Mouse (Mus musculus) cerebellum, adult (tissue): Measurements from ENCODE around the gene Pard6a.

ENCODE experiments used
- ATAC-seq: cut with Nextera tagmentation; 2 replicates; pipeline ENCODE4 v1.9.2; 2017; ENCODE audit warnings: mild to moderate bottlenecking, moderate library complexity, mixed read lengths; ENCODE audit not compliant: insufficient number of reproducible peaks, low FRiP score, low TSS enrichment

The Pard6a gene

DNA sequence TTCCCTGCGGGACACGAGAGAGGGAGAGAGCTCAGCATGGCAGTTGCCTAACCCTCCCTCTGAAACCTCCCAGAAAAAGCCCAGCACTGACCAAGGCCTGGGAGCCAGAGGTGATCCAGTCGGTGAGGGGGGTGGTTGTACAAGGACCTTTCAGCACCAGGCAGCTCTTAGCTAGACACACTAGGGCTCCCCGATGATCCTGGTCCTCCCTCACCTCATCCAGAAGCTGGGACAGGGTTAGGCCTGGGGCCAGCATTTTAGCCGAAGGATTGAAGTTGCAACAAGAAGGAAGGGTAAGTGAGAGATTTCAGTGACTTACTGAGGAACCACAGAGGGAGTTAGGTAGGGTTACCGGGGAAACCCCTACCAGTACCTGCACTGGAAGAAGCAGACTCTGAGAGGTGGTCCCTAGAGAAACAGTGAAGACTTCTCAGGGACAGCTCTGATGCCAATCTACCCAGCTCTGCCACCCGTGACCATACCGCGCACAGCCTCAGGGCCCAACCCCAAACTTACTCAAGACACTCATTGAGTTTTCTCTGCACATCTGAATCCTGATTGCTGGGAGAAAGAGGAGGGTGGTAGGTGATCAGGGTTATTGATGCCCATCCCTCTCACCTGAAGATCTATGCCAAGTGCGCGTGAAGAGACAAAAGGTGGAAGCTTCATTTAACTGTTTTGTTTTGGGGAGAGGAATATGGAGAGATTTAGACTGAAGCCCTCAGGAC is 1.3 kb upstream of the Pard6a start:
- ATAC-seq = no peak

DNA sequence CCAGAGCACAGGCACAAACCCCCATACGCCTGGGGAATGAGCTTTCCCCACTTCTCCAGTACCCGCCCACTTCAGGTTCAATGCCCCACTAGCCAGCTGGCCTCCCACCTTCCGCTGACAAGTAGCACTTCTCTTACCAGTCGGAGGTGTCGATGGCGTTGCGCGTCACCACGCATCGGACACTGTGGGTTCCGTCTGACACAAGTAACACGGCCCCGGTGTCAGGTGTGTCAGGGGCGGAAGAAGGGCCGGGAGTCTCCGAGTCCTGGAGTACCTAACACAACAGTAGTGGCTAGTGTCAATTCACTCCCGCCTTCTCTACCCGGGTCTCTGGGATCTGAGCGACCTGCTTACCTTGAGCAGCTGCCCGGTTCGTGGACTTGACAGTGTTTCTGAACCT is 382 bp upstream of the Pard6a start:
- 0 out of 2 replicates have a peak, but pooled peaks have one; percentile 5 for ATAC-seq

DNA sequence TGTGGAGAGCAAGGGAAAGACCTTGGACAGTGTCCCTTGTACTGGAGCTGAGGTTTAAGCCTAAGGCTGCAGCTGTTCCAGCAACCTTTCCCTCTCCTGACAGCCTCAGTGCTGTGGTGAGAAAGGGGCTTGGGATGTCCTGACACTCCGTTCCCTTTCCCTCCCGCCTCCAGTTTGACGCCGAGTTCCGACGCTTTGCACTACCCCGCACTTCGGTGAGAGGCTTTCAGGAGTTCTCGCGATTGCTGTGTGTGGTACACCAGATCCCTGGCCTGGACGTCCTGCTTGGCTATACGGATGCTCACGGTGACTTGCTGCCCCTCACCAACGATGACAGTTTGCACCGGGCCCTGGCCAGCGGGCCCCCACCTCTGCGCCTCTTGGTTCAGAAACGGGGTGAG is 1.1 kb downstream of the Pard6a start:
- ATAC-seq = 0 out of 2 replicates have a peak, but pooled peaks have one; percentile 1

DNA sequence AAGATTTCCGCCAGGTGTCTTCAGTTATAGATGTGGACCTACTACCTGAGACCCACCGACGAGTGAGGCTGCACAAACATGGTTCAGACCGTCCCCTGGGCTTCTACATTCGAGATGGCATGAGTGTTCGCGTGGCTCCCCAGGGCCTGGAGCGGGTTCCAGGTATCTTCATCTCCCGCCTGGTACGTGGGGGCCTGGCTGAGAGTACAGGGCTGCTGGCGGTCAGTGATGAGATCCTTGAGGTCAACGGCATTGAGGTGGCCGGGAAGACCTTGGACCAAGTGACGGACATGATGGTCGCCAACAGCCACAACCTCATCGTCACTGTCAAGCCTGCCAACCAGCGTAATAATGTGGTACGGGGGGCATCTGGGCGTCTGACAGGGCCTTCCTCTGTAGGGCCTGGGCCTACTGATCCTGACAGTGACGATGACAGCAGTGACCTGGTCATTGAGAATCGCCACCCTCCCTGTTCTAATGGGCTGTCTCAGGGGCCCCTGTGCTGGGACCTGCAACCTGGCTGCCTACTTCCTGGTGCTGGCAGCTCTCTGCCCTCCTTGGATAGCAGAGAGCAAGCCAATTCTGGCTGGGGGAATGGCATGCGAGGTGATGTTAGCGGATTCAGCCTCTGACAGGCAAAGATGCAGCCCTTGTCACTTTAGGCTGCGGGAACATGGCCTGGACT is 1.9 kb downstream of the Pard6a start:
- ATAC-seq = no peak

DNA sequence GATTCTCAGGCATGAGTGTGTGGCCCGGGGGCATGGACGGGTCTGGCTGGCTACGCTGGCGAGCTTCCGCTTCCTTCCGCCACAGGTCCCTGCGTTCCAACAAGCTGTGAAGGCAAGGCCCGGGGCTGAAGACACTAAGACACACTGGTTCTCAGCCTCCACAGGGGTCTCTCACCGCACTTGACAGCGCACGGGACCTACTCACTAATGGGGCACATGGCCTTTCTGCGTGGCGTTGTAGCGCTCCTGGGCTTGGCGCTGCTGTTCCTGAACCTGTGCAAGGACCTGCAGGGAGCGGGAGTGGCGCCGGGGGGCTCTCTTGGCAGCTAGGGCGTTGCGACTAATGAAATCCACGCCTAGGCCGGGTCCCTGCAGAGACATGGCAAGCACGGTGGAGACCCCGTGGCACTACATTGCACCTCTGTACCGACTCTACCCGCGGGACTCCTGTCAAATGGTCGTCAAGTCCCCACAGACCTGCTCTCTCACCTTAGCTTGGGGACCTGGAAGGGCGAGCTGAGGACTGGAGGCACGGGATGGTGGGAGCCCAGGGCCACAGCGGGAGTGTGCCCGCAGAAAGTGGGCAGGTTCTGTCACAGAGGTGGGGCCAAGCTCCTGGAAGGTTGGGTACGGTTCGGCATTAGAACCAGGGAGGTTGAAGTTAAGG is 3.3 kb downstream of the Pard6a start:
- ATAC-seq = no peak

DNA sequence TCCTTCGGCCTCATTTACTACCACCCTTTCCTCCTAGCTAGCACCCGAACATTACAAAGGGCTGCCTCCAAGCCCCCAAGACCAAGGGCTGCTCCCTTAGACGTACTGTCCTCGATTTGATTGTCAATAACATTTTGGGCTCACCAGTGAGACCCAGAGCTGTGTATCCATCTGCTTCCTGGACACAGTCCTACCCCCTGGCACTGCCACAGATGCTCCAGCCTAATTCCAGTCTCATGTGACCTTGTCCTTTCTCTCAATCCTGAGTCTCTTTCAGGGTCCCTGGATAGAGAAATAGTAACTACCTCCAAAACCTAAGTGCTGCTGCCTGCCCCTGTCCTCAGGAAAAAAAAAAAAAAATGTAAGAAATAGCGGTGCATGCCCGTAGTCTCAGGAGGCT is 4.0 kb downstream of the Pard6a start:
- ATAC-seq = peak; percentile 21; the same call in 1 of the 2 replicates

DNA sequence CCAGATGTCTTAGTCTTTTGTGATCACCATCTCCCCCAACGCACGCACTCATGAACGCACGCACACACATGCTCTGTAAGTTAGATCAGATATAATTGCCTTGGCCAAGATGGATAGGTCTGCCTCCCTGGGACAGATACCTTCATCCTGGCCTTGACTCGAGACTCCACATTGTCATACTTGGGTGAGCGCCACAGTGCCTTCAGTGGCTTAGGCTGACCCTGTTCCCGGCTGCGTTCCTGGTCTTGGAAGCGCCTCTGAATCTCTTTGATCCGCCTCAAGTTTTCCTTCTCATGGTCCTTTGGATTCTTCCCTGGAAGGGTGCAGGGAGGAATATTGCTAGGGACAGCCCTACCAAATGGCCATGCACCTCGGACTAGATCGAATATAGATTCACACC is 5.5 kb downstream of the Pard6a start:
- no peak for ATAC-seq

DNA sequence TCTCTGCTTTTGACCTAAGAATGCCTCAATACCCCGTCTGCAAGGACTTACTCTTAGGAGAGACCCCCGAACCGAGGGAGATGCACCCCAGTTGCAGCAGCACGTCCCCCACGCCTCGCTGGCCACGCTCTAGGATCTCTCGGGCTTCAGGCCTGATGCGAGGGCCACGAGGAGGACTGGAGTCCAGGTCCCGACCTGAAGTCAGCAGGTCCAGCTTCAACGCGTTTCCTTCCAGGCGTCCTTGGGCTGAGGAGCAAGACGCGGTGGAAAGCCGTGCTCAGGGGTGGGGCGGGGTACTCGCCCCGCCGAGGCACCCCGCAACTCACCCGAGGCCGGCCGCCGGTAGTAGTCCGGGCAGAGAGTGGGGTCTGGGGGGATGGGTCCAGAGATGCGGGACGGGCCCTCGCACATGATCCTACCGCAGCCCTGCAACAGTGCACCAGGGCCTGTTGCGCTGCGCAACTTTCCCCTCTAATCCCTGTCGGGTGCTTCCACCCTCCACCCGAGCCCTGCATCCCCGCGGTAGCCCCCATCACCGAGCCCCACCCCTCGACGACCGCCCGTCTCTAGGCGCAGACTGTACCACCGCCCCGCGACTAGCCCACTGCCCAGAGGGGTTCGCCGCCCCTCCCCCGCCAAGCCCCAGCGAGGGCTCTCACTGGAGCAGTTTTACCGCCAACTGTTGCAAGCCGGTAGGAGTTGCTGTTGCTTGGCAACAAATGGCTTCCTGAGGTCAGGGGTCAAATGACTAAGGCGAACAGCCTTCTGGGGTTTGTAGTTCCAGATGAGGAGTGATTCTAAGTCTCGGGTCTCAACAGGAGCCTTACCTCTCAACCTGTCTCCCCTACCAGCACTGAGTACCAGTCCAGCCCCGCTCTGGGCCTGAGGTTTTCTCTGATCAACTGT is 6.8 kb downstream of the Pard6a start, which contains the start of the genes 4933405L10Rik and Enkd1:
Gene 4933405L10Rik (plus strand): TSS at position 158 of the 906 bp plus-strand sequence.
Gene Enkd1 (minus strand): TSS at position 713 of the 906 bp plus-strand sequence.
- peak; percentile 45 for ATAC-seq

DNA sequence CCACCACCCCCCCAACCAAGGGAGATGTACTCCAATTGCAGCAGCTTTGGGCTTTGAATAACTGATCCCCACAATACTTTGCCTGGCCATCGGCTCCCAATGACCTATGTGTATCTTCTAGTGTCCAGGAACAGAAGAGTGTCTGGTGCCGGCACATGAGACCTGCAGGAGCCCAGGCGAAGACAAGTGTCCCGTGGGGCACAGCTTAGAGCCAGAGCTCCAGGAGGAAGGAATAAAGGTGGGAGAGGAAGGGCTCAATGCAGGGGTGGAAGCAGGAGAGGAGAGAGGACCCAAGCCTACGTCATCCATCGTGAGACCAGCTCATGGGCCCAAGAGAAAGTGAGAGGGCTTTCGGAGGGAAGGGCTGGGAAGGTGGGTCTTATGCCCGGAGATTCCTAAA is 7.7 kb downstream of the Pard6a start:
- no peak for ATAC-seq

DNA sequence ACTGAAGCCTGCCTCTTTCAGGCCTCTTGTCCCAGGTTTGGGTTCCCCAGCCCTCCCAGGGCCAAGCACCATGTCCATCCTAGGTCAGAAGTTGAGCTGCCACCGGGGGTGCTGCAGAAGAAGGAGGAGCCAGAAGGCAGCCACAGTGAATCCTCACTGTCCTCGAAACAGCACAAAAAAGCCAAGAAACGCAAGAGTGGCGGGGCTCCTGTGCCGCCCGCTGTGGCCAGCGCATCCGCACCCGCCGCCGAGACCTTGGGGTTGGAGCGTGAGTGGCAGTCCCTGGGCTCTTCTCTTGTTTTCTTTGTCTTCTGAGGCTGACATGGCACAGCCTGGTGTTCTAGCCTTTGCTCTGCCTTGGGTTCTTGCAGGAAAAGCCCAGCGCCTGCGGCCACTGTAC is 8.4 kb downstream of the Pard6a start:
- no peak for ATAC-seq

DNA sequence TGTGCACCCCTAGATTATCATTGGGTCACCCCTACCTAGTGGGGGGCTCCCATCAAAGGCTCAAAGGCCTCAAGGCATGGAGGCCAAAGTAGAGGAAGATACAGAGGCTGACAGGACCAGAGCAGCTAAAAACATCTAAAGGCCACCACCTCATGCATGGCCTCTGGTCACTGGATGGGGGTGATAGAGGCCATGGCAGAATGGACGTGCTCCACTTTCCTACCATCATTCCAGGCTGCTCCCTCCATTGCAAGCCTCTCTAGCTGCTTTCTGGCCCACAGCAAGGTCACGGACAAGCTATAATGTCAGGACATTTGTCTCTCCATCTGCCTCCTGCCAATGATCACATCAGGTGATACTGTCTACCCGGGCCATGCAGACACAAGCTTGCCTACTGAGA is 11.3 kb downstream of the Pard6a start:
- no peak for ATAC-seq

DNA sequence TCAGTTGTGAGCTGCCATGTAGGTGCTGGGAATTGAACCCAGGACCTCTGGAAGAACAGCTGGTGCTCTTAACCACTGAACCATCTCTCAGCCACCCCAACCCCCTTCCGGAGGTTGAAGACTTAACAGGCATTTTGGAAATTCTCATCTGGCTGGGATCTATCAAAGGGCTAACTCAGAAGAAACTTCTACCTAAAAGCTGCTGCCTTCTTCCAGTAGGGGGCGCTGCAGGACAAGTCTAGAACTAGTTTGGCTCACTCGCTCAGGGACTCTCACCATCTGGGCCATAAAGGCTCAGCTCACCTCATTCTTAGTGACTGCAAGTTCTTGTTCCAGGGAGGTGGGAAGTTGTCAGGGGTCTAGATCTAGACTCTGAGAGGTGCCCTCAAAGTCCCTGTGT is 13.2 kb downstream of the Pard6a start:
- ATAC-seq = peak; percentile 65

DNA sequence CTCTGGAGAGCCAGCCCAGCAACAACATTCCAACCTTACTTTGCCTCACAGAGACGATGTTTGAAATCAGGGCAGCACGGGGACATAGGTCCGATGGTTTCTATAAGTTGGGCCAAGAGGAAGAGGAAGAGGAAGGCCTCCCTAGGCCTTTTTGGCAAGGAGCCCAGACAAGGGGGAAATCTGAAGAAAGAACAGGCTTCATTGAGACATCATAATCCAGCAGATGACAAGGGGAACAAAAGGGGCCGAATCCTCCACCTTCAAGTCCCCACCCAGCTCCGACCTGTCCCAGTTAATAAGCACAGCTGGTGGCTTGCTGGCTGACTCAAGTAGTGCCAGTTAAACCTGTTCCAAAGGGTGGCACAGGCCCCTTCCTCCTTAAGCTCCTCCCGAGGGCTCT is 14.1 kb downstream of the Pard6a start:
- no peak for ATAC-seq

DNA sequence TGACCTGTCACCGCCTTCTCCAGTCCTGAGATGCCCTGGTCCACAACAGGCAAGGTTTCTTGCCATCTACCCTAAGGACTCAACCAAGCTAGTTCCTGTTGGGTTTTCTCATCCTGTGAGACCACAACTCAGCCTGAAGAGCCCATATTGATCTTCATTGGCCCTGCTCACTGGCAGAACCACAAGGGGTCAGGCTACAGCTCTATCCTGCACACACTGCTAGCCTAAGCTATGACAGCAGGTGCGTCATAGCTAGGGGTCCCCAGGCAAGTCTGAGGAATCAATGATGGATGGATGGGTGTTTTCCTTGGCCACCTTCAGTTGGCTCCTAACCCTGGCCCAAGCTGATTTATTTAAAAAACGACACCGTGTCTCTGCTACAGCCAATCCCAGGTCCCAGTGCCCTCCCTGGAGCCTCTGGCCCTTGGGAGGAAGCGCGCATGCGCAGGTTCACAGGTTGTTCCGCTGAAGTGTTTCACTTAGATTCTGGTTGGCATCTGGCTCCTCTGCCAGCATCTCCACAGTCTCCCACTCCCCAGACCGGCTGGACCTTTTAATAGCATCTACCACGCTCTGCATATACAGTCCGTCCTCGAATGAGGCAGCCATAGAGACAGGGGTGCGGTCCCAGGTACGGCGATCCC is 15.5 kb downstream of the Pard6a start:
- ATAC-seq = no peak

DNA sequence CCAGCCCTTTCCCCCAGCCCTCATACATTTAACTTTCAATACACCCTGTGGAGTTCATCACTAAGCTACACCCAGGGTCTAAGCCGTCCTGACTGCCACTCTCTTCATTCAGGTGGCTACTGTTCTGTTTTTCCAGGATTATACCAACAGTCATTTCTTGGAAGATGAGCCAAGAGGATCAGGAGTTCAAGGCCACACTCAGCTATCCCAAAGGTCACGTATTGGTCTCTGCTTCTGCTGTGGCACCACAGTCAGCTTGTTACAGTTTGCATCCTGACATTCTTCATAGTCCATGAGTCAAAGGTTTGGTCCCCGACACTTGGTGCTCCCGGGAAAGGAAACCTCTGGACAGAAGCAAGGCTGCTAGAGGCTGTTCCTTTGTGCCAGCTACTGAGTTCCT is 18.7 kb downstream of the Pard6a start:
- ATAC-seq = no peak

DNA sequence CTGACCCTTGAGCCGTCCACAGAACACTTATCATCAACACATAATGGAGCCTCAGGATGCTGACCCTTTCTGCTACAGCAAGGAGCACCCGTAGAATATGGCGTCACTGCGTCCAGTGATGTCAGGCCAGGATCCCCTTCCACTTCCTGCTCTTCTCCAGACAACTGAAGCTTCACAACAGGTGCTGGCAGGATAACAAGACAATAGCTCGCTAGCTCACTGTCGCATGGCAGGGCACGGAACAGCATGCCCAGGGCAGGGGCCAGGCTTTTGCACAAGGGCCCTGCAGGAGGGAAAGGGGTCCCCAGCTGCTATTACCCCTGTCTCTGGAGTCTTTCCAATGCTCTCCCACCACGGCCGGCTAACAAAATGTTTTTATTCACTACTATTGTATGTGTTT is 21.9 kb downstream of the Pard6a start:
- ATAC-seq = no peak

DNA sequence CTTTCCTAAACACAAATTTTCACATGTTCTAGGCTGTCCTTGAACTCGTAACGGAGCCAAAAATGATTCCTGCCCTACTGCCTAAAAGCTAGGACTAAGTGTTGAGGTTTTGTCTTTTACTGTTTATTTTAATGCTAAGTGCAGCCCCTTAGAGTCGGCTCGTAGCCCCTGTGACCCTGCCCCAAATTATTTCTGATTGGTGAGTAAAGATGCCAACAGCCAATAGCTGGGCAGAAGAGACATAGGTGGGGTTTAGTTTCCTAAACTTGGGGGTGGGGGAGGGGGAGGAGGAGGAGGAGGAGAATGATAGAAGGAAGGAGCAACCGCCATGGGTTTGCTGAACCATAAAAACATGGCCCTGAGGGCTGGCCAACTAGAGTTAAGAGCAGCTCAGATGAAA is 24.8 kb downstream of the Pard6a start:
- no peak for ATAC-seq

DNA sequence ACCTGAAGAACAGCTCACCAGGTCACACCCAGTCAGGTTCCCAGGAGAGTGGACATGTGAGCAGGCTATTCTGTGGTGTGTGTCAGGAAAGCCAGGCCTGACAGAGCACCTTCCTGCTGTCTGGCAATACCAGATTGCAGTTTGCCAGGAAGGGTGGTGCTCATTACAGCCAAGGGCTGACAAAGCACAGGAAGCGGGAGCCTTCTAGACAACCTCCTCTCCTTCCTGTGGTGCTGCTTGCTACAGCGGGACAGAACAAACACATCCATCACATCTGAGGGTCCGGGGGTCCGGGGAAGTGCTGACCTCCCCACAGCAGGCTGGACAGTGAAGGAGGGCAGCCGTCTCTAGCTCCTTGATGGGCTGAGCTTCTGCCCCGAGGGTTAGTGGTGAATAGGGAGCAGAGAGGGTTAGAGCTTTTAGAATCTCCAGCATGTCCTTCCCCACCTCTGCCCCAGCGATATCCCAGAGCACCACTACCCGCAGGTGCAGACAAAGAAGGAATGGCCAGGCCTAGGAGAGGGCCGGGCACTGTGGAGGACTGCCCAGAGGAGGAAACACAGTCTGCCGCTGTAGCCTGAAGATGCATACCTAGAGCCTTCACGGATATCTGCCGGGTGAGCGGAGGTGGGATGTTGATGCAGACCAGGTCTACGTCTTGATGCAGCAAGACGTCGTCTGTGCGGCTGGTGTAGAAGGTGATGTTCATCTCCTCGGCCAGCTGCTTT is 26.6 kb downstream of the Pard6a start:
- no peak for ATAC-seq

DNA sequence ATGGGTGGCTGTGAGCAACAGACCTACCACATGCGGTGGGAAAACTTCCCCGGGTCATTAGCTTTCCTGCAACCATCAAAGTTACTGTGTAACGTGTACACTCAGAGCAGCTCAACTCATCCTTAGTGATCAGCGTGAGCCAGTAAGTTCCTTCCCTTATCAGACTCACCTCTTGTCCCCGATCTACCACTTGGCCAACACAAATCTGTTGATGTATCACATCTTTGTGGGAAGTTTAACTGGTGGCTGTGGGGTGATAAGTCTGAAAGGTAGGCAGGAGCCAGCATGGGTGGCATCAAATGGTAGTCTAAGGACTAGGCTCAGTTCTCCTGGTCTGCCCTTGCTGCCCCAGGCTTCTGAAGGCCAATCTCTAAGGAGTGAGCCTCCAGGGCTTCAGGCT is 31.2 kb downstream of the Pard6a start:
- ATAC-seq = no peak
